Mouse (Mus musculus): ENCODE measurements around the gene Lypla2. TPM values are rescaled to one million over a fixed set of nuclear protein-coding genes. Genes with fewer than 3 reads are reported as not detected.

Gene Lypla2
- polyA plus RNA-seq, 1 experiment, result 29.8 TPM

DNA sequence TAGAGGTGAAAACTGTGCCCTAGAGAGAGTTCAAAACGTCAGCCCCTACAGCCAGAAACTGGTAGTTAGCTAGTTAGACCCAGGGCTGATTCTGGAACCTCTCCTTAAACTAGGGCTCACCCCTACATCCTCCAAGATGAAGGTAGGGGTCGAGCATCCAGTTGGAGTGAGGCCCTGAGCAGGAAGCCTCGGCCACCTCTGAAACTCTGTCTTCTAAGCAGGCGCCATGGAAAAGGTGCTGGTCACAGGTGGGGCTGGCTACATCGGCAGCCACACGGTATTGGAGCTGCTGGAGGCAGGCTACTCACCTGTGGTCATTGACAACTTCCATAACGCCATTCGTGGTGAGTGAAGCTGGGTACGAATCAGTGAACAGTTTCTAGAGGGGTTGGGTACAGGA lies 7.3 kb downstream of the Lypla2 start:
- H3K4me1 ChIP-seq (ENCODE audit: control insufficient read depth, insufficient read depth, insufficient read length, low read length), result no peaks in the 10 kb centered on the region
- H3K27ac ChIP-seq (replicated peaks; ENCODE audit: low read depth, low read length), result 0 out of 2 replicates have a peak overlapping the region, but pooled peaks have one; percentile 42
- H3K4me3 ChIP-seq (ENCODE audit: insufficient read depth, low read depth, low read length), result no peak overlapping the region; the same call in 1 of the 2 replicates

DNA sequence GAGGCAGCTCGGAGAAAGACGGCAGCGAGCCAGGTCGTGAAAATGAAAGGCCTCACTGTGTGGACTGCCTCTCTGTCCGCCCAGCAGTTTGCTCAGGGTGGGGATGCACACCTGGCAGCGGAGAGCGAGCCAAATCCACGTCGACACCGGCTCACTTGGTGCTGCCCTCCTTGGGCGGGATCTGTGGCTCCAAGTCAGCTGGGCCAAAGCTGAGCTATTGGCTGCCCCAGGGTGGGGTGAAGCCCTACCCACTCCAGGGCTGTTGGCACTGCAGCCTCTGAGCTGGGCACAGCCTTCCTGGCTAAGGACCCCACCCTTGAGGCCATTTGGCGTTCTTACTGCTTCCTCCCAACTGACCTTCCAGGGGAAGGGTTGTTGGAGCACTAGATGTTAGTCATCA lies 8.0 kb downstream of the Lypla2 start:
- Histone ChIP-seq H3K4me3 (ENCODE audit: insufficient read depth, low read depth, low read length) (peak overlapping the region; percentile 80), H3K4me1 (ENCODE audit: control insufficient read depth, insufficient read depth, insufficient read length, low read length) (peaks cover 5% of the 10 kb centered on the region; the same call in 1 of the 2 replicates), H3K27ac (replicated peaks; ENCODE audit: low read depth, low read length) (peak overlapping the region; percentile 42)

DNA sequence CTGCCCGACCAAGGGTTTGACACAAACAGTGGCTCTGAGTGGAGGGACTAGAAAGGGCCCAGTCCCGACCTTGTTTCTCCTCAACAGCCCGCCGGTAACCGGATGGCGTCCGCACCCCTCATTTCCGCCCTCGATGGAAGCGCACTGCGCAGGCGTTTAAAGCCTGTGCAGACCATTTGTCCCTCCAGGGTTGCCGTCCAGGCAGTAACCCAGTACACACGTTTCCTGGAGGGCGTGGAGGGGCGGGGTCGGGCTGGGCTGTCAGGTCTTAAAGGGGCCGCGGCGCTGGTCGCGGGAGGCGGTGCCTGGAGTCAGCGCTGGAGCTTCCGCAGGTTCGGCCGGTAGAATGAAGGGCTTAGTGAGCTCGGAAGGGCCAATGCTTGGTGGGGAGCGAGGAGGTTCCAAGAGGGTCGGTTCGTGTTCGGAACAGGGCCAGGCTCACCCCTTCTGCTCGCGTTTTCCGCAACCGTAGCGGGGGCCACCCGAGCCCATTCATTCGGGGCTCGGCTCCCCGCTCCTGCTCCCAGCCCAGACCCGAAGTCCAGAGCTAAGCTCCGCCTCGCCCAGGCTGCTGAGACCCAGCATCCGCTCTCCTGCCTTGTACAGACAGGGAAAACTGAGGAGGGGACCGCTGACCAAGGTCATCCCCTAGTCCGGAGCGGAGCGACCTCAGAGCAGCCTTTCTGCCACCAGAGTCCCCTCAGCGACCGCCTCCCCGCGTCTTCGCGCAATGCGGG lies 8.8 kb downstream of the Lypla2 start, which contains the start of gene Gale:
TSS of gene Gale (plus strand) at position 271 of the 737 bp plus-strand sequence.
- peak within 1 kb of the TSS; percentile 80 for H3K4me3 ChIP-seq (ENCODE audit: insufficient read depth, low read depth, low read length)
- peaks cover 13% of the 10 kb centered on the region for H3K4me1 ChIP-seq (ENCODE audit: control insufficient read depth, insufficient read depth, insufficient read length, low read length)
- peak within 1 kb of the TSS; percentile 99 for H3K27ac ChIP-seq (replicated peaks; ENCODE audit: low read depth, low read length)

DNA sequence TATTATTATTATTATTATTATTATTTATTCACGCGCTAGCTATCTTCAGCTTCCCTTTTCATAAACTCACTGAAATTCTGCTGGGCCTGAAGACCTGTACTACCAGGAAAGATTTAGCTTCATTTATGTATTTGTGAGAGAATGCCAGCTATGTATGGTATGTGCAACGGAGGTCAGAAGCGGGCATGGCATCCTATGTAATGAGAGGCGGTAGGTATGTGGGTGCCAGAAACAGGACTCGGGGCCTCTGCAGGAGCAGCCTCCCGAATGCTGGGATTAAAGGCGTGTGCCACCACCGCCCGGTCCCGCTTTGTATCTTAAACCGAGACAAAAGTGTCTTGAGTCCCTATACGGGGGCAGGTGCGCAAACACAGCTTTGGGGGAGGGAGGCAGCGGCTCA lies 9.5 kb downstream of the Lypla2 start:
- peak overlapping the region; percentile 99 for H3K27ac ChIP-seq (replicated peaks; ENCODE audit: low read depth, low read length)
- peak overlapping the region; percentile 79 for H3K4me3 ChIP-seq (ENCODE audit: insufficient read depth, low read depth, low read length)
- H3K4me1 ChIP-seq (ENCODE audit: control insufficient read depth, insufficient read depth, insufficient read length, low read length), result peaks cover 18% of the 10 kb centered on the region

DNA sequence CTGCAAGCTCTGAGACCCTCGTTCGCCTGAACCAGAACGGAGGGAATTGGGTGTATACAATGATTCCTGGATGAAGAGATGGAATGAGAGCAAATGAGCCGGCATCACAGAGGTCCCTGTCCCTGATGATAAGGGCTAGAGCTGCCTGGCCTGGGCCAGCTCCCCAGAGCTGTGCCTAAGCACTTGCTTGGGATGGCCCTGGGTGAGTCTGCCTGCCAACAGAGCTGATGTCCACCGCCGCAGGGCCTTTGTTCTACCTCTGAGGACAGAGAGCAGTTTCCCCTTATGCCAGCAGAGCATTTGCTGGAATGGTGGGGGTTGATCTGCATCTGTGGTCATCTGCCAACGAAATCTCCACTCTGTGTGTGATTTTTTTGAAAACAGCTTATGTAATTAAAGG lies 10.2 kb downstream of the Lypla2 start:
- peak overlapping the region; percentile 67; the same call in 1 of the 2 replicates for H3K27ac ChIP-seq (replicated peaks; ENCODE audit: low read depth, low read length)
- H3K4me3 ChIP-seq (ENCODE audit: insufficient read depth, low read depth, low read length), result no peak overlapping the region
- H3K4me1 ChIP-seq (ENCODE audit: control insufficient read depth, insufficient read depth, insufficient read length, low read length), result peaks cover 24% of the 10 kb centered on the region

DNA sequence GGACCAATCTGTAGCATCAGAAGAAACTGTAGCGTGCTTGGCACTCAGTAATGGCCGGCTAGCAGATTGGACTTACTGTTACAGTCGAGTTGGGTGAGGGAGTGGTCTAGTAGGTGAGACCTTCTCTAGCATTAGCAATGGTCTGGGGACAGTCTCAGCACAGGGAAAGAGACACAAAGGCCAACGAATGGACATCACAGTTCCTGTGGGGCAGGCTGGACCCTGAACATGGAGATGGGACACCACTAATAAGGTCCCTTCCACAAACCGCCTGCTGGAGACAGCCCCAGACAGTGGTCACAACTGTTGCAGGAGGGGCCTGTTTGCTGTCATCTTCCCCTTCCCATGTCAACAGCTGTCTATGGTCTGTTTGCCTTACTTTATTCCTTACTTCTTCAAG lies 10.7 kb downstream of the Lypla2 start:
- no peak overlapping the region for H3K4me3 ChIP-seq (ENCODE audit: insufficient read depth, low read depth, low read length)
- peaks cover 24% of the 10 kb centered on the region for H3K4me1 ChIP-seq (ENCODE audit: control insufficient read depth, insufficient read depth, insufficient read length, low read length)
- no peak overlapping the region for H3K27ac ChIP-seq (replicated peaks; ENCODE audit: low read depth, low read length)

DNA sequence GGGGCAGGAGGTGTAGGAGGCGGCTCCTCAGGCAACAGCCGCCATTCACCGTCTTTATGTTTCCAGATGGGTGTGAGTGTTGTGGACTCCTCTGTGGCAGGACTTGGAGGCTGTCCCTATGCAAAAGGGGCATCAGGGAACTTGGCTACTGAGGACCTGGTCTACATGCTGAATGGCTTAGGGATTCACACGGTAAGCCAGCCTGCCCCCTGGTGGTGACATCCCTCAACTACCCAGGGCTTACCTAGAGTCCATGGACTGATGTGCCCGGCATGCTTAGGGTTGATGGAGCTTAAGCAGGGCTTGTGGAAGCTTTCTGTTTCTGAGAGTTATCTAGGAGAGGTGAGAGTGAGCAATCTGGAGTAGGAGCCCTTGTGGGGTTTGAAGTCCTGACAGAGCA lies 11.7 kb downstream of the Lypla2 start:
- no peak overlapping the region for H3K4me3 ChIP-seq (ENCODE audit: insufficient read depth, low read depth, low read length)
- 0 out of 2 replicates have a peak overlapping the region, but pooled peaks have one; percentile 8 for H3K27ac ChIP-seq (replicated peaks; ENCODE audit: low read depth, low read length)
- peaks cover 26% of the 10 kb centered on the region for H3K4me1 ChIP-seq (ENCODE audit: control insufficient read depth, insufficient read depth, insufficient read length, low read length)

DNA sequence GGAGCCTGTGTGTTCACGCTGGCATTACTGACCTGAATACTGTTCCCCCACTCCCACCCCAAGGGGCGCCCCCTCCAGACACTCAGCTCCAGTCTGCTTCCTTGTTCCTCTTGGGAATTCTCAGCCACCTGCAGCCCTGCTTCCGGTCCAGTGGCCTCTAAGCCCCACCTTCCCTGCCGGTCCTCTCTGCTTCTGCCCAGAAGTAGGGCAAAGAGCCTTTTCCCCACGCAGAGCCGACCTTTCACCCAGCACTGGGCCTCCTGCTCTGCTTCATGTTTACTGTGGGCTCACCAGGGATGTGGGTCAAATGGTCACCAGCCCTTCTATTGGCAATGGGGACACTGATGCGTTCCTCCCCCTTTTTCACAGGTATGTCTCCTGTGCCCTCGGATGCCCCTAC lies 14.1 kb downstream of the Lypla2 start:
- Histone ChIP-seq H3K4me3 (ENCODE audit: insufficient read depth, low read depth, low read length) (no peak overlapping the region), H3K27ac (replicated peaks; ENCODE audit: low read depth, low read length) (peak overlapping the region; percentile 98), H3K4me1 (ENCODE audit: control insufficient read depth, insufficient read depth, insufficient read length, low read length) (peaks cover 26% of the 10 kb centered on the region)

DNA sequence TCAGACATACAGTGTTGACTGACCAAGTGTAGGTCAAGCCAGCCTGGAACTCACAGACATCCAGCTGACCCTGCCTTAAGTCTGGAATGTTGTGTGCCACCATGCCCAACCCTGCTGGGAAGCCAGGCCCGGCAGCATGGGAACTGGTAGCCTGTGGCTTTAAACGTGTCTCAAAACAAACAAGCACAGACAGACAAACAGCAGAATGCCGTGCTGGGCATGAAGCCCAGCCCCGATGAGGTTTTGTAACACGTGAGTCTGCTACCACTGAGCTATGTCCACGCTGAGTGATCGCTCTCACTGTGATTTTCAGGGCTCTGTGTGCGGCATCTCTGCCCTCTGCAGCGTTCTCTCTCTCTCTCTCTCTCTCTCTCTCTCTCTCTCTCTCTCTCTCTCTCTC lies 16.5 kb downstream of the Lypla2 start:
- Histone ChIP-seq H3K4me3 (ENCODE audit: insufficient read depth, low read depth, low read length) (no peak overlapping the region), H3K4me1 (ENCODE audit: control insufficient read depth, insufficient read depth, insufficient read length, low read length) (peaks cover 26% of the 10 kb centered on the region), H3K27ac (replicated peaks; ENCODE audit: low read depth, low read length) (peak overlapping the region; percentile 36)

DNA sequence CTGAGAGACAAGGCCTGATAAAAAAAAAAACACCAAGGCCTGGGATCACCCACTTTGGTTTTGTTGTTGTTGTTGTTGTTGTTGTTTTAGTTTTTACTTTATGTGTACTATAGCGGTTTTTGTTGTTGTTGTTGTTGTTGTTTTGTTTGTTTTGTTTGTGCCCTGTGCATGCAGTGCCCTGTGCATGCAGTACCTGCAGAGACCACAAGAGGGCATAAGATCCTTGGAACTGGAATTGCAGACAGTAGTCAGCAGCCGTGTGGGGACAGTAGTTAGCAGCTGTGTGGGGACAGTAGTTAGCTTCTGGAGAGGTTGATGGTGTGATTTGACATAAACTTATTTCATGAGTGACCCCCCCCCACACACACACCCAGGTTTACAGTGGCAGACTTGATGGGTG lies 18.2 kb downstream of the Lypla2 start:
- Histone ChIP-seq H3K27ac (replicated peaks; ENCODE audit: low read depth, low read length) (no peak overlapping the region), H3K4me3 (ENCODE audit: insufficient read depth, low read depth, low read length) (no peak overlapping the region), H3K4me1 (ENCODE audit: control insufficient read depth, insufficient read depth, insufficient read length, low read length) (peaks cover 21% of the 10 kb centered on the region)

DNA sequence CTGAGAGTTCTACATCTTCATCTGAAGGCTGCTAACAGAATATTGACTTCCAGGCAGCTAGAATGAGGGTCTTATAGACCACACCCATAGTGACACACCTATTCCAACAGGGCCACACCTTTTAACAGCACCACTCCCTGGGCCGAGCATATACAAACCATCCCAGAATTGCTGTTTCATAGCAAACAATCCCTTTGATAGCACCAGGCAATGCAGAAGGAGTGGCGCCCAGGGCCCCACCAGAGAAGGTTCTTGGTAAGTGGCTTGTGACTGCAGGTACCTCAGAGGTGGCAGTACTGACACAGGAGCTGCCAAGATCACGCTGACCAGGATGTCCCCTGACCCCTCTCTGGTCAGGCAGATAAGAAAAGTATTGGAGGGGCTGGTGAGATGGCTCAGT lies 19.2 kb downstream of the Lypla2 start:
- Histone ChIP-seq H3K4me3 (ENCODE audit: insufficient read depth, low read depth, low read length) (no peak overlapping the region), H3K4me1 (ENCODE audit: control insufficient read depth, insufficient read depth, insufficient read length, low read length) (peaks cover 18% of the 10 kb centered on the region), H3K27ac (replicated peaks; ENCODE audit: low read depth, low read length) (no peak overlapping the region)

DNA sequence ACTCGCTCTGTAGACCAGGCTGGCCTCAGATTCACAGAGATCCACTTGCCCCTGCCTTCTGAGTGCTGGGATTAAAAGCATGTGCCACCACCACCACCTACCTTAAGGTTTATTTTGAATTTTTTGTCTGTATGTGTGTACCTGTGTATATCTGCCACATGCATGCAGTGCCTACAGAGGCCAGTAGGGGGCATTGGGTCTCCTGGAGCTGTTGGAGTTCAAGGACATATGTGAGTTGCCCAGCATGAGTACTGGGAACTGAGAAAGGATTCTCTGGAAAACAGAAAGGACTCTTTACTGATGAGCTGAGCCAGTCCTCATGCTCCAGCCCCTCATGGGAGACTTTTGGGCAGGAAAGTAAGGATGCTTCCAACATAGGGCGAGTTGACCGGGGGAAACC lies 20.9 kb downstream of the Lypla2 start:
- peaks cover 15% of the 10 kb centered on the region for H3K4me1 ChIP-seq (ENCODE audit: control insufficient read depth, insufficient read depth, insufficient read length, low read length)
- no peak overlapping the region for H3K27ac ChIP-seq (replicated peaks; ENCODE audit: low read depth, low read length)
- no peak overlapping the region for H3K4me3 ChIP-seq (ENCODE audit: insufficient read depth, low read depth, low read length)

DNA sequence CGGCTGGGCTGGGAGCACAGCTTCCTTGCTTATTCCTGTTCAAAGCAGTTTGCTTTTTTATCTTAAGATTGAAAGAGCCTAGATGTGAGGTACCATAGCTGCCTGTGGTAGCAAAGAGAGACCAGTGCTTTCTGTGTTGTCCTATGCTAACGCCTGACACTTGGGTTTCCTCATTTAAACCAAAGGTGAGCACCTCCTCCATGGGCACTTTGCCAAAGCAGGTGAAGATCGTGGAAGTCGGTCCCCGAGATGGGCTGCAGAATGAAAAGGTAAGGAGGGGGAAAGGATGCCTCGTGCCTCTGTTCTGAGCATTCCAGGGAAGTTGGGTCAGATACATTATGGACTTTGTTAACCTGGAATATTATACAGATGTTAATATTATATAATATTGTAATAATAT lies 22.1 kb downstream of the Lypla2 start:
- peaks cover 16% of the 10 kb centered on the region for H3K4me1 ChIP-seq (ENCODE audit: control insufficient read depth, insufficient read depth, insufficient read length, low read length)
- no peak overlapping the region for H3K27ac ChIP-seq (replicated peaks; ENCODE audit: low read depth, low read length)
- no peak overlapping the region for H3K4me3 ChIP-seq (ENCODE audit: insufficient read depth, low read depth, low read length)

DNA sequence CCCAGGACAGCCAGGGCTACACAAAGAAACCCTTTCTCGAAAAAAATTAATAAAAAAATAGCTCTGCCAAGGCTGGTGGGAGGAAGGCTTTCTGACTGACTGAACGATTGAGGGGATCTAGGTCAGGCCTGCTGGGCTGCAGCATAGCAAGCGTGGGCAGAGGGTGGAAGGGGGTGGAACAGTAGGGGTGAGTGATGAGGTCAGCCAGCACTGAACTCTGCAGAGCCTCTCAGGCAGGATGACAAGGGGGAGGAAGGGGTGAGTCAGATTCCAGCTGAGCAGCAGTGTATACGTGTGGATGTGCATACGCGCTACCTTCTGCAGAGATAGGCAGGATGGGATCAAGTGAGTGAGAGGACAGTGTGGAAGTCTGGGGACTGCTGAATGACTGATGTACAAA lies 22.5 kb downstream of the Lypla2 start:
- Histone ChIP-seq H3K27ac (replicated peaks; ENCODE audit: low read depth, low read length) (peak overlapping the region; percentile 71), H3K4me3 (ENCODE audit: insufficient read depth, low read depth, low read length) (no peak overlapping the region), H3K4me1 (ENCODE audit: control insufficient read depth, insufficient read depth, insufficient read length, low read length) (peaks cover 16% of the 10 kb centered on the region)

DNA sequence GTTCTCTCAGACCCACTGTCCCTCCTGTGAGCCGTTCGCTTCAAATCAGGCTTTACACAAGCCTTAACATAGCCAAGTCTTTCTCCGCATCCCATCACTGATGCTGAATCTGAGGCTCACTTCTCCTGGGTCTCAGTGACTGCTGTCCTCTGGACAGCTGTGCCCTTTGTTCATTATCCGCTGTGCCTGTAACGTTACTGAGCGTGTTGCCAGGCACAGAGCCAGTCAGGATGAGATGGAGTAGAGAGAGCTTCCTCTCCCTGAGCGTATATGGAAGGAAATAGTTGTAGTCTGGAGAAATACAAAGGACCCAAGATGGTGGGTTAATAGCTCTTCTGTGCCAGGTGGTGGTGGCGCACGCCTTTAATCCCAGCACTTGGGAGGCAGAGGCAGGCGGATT lies 23.0 kb downstream of the Lypla2 start:
- Histone ChIP-seq H3K27ac (replicated peaks; ENCODE audit: low read depth, low read length) (peak overlapping the region; percentile 71), H3K4me3 (ENCODE audit: insufficient read depth, low read depth, low read length) (no peak overlapping the region), H3K4me1 (ENCODE audit: control insufficient read depth, insufficient read depth, insufficient read length, low read length) (peaks cover 16% of the 10 kb centered on the region)

DNA sequence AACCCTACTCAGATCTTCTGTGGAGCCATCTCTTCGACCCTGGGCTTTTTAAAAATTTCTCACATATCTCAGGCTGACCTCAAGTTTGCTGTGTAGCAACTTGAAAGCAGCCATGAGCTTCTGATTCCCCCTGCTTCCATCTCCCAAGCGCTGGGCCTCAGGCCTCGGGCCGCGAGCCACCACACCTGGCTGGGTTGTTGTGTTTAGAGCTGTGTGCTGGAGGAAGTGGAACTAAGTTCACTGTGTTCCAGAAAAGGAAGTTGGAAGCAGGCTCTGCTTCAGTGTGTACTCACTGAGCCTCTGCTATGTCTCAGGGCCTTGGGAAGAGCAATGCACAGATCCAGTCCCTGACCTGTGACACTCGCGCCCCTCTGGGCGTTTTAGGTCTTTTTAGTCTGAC lies 24.3 kb downstream of the Lypla2 start:
- H3K27ac ChIP-seq (replicated peaks; ENCODE audit: low read depth, low read length), result peak overlapping the region; percentile 86
- H3K4me3 ChIP-seq (ENCODE audit: insufficient read depth, low read depth, low read length), result peak overlapping the region; percentile 29

More for the DNA sequence above, 24.3 kb downstream of the Lypla2 start:
- peaks cover 23% of the 10 kb centered on the region for H3K4me1 ChIP-seq (ENCODE audit: control insufficient read depth, insufficient read depth, insufficient read length, low read length)
